Mouse (Mus musculus): ENCODE results near the gene S100a3. TPM values are rescaled to one million over a fixed set of nuclear protein-coding genes. Genes with fewer than 3 reads are reported as not detected.

Gene S100a3
- polyA plus RNA-seq, 1 experiment: 0.46 TPM

GRCm38 (mm10) chr3:90598212-90598611 lies 37.8 kb downstream of the S100a3 start:
- TF ChIP-seq POLR2A (IDR thresholded peaks at IDR 0.05; ENCODE audit: low read depth, low read length) (no peak), CTCF (IDR thresholded peaks at IDR 0.05; ENCODE audit: extremely low read depth, insufficient read depth, insufficient read length, insufficient replicate concordance) (no peak)
- WGBS: 57% methylated on average over 4 of the region's 4 CpGs
- DNase-seq (ENCODE audit: low read depth in 1 of 2, low spot score in 2 of 2): no peak
- Histone ChIP-seq H3K4me1 (ENCODE audit: control insufficient read depth, insufficient read depth, insufficient read length) (peaks cover 1% of the 10 kb centered on the region; the same call in 1 of the 2 replicates), H3K27me3 (ENCODE audit: control insufficient read depth, insufficient read depth, low read length) (no peaks in the 10 kb centered on the region), H3K27ac (ENCODE audit: insufficient read depth, low read length) (no peak overlapping the region), H3K36me3 (ENCODE audit: control insufficient read depth, insufficient read depth, low read length) (no peaks in the 10 kb centered on the region), H3K4me3 (ENCODE audit: extremely low read depth, insufficient read depth, insufficient read length) (no peak overlapping the region)

- TF ChIP-seq POLR2A (IDR thresholded peaks at IDR 0.05; ENCODE audit: low read depth, low read length) (no peak), CTCF (IDR thresholded peaks at IDR 0.05; ENCODE audit: extremely low read depth, insufficient read depth, insufficient read length, insufficient replicate concordance) (no peak)
- Histone ChIP-seq H3K36me3 (ENCODE audit: control insufficient read depth, insufficient read depth, low read length) (no peaks in the 10 kb centered on the region), H3K27me3 (ENCODE audit: control insufficient read depth, insufficient read depth, low read length) (no peaks in the 10 kb centered on the region), H3K27ac (ENCODE audit: insufficient read depth, low read length) (no peak overlapping the region), H3K4me3 (ENCODE audit: extremely low read depth, insufficient read depth, insufficient read length) (no peak overlapping the region), H3K4me1 (ENCODE audit: control insufficient read depth, insufficient read depth, insufficient read length) (peaks cover 5% of the 10 kb centered on the region; the same call in 1 of the 2 replicates)
- 84% methylated on average over 3 of the region's 3 CpGs for WGBS
- DNase-seq (ENCODE audit: low read depth in 1 of 2, low spot score in 2 of 2): no peak
These were observed 39.0 kb downstream of the S100a3 start for GRCm38 (mm10) chr3:90599401-90599800.

- no peak for DNase-seq (ENCODE audit: low read depth in 1 of 2, low spot score in 2 of 2)
- Histone ChIP-seq H3K4me3 (ENCODE audit: extremely low read depth, insufficient read depth, insufficient read length) (no peak overlapping the region), H3K27me3 (ENCODE audit: control insufficient read depth, insufficient read depth, low read length) (no peaks in the 10 kb centered on the region), H3K36me3 (ENCODE audit: control insufficient read depth, insufficient read depth, low read length) (no peaks in the 10 kb centered on the region), H3K4me1 (ENCODE audit: control insufficient read depth, insufficient read depth, insufficient read length) (peaks cover 5% of the 10 kb centered on the region; the same call in 1 of the 2 replicates), H3K27ac (ENCODE audit: insufficient read depth, low read length) (no peak overlapping the region)
- WGBS: 87% methylated on average over 6 of the region's 6 CpGs
- no peak for TF ChIP-seq POLR2A (IDR thresholded peaks at IDR 0.05; ENCODE audit: low read depth, low read length)
- no peak for TF ChIP-seq CTCF (IDR thresholded peaks at IDR 0.05; ENCODE audit: extremely low read depth, insufficient read depth, insufficient read length, insufficient replicate concordance)
These were observed 39.7 kb downstream of the S100a3 start for GRCm38 (mm10) chr3:90600036-90600435.

- DNase-seq (ENCODE audit: low read depth in 1 of 2, low spot score in 2 of 2): no peak
- TF ChIP-seq CTCF (IDR thresholded peaks at IDR 0.05; ENCODE audit: extremely low read depth, insufficient read depth, insufficient read length, insufficient replicate concordance) (no peak), POLR2A (IDR thresholded peaks at IDR 0.05; ENCODE audit: low read depth, low read length) (no peak)
- no peak overlapping the region for H3K4me3 ChIP-seq (ENCODE audit: extremely low read depth, insufficient read depth, insufficient read length)
- no peaks in the 10 kb centered on the region for H3K27me3 ChIP-seq (ENCODE audit: control insufficient read depth, insufficient read depth, low read length)
- H3K36me3 ChIP-seq (ENCODE audit: control insufficient read depth, insufficient read depth, low read length): no peaks in the 10 kb centered on the region
- H3K27ac ChIP-seq (ENCODE audit: insufficient read depth, low read length): no peak overlapping the region
- peaks cover 5% of the 10 kb centered on the region; the same call in 1 of the 2 replicates for H3K4me1 ChIP-seq (ENCODE audit: control insufficient read depth, insufficient read depth, insufficient read length)
- 85% methylated on average over 8 of the region's 8 CpGs for WGBS
These were observed 40.2 kb downstream of the S100a3 start for GRCm38 (mm10) chr3:90600458-90601195.

- TF ChIP-seq CTCF (IDR thresholded peaks at IDR 0.05; ENCODE audit: extremely low read depth, insufficient read depth, insufficient read length, insufficient replicate concordance) (no peak), POLR2A (IDR thresholded peaks at IDR 0.05; ENCODE audit: low read depth, low read length) (no peak)
- Histone ChIP-seq H3K4me1 (ENCODE audit: control insufficient read depth, insufficient read depth, insufficient read length) (peaks cover 5% of the 10 kb centered on the region; the same call in 1 of the 2 replicates), H3K36me3 (ENCODE audit: control insufficient read depth, insufficient read depth, low read length) (no peaks in the 10 kb centered on the region), H3K27me3 (ENCODE audit: control insufficient read depth, insufficient read depth, low read length) (no peaks in the 10 kb centered on the region), H3K27ac (ENCODE audit: insufficient read depth, low read length) (no peak within 1 kb of the TSS), H3K4me3 (ENCODE audit: extremely low read depth, insufficient read depth, insufficient read length) (no peak within 1 kb of the TSS)
- no peak for DNase-seq (ENCODE audit: low read depth in 1 of 2, low spot score in 2 of 2)
- 85% methylated on average over 11 of the region's 11 CpGs for WGBS
These were observed 41.2 kb downstream of the S100a3 start, which contains the start of gene Gm42674 for GRCm38 (mm10) chr3:90601486-90602110. Gm42674 (plus strand) TSS chr3:90601904.

- Histone ChIP-seq H3K4me3 (ENCODE audit: extremely low read depth, insufficient read depth, insufficient read length) (0 out of 2 replicates have a peak within 1 kb of the TSS, but pooled peaks have one; percentile 1), H3K27ac (ENCODE audit: insufficient read depth, low read length) (no peak within 1 kb of the TSS), H3K36me3 (ENCODE audit: control insufficient read depth, insufficient read depth, low read length) (no peaks in the 10 kb centered on the region), H3K4me1 (ENCODE audit: control insufficient read depth, insufficient read depth, insufficient read length) (peaks cover 5% of the 10 kb centered on the region; the same call in 1 of the 2 replicates), H3K27me3 (ENCODE audit: control insufficient read depth, insufficient read depth, low read length) (no peaks in the 10 kb centered on the region)
- peak in 1 of 2 experiments; percentile 26 for DNase-seq (ENCODE audit: low read depth in 1 of 2, low spot score in 2 of 2)
- WGBS: 10% methylated on average over 3 of the region's 3 CpGs
- TF ChIP-seq POLR2A (IDR thresholded peaks at IDR 0.05; ENCODE audit: low read depth, low read length): no peak
- TF ChIP-seq CTCF (IDR thresholded peaks at IDR 0.05; ENCODE audit: extremely low read depth, insufficient read depth, insufficient read length, insufficient replicate concordance): no peak
These were observed 43.2 kb downstream of the S100a3 start, which contains the start of gene S100a4 for GRCm38 (mm10) chr3:90603623-90604022. S100a4 (plus strand) TSS chr3:90603771.

All from spleen, adult 2 months (tissue).